Mouse (Mus musculus) embryonic fibroblast, embryonic 13.5 days (primary cell): Measurements from ENCODE around the gene 1700102P08Rik.

ENCODE experiments used
- CTCF ChIP-seq: IDR thresholded peaks from 2 replicates; pipeline ENCODE4 v1.5.1; 2011; ENCODE audit warnings: mild to moderate bottlenecking, control low read depth, low read length, moderate library complexity, borderline replicate concordance; ENCODE audit not compliant: insufficient read depth
- POLR2A ChIP-seq: IDR thresholded peaks from 2 replicates; pipeline ENCODE4 v1.6.1; 2011; ENCODE audit warnings: low read depth, mild to moderate bottlenecking, control low read depth, low read length, moderate library complexity

DNA sequence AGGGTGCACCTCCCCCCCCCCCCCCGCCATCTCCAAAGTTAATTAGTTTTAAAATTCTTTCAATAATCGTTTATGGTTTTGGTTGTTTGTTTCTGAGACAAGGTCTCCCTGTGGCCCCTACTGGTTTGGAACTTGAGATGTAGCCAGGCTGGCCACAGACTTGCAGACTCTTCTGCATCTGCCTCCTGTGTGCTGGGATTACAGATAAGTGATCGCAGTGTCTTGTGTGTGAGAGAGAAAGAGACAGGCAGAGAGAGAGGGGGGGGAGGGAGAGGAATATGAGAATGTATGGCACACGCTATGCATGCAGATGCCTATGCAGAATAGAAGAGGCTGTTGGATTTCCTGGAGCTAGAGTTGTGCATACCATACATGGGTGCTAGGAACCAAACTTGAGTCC, 42.9 kb upstream of the 1700102P08Rik start:
- no peak for TF ChIP-seq CTCF
- no peak for TF ChIP-seq POLR2A
